Mouse (Mus musculus): ENCODE measurements at regions not wholly inside any gene's neighbourhood (a gene's known extent, or its start where the extent isn't known, plus 50 kb on each side); places are given as distances from the start of the nearest gene placed in this dataset.

DNA sequence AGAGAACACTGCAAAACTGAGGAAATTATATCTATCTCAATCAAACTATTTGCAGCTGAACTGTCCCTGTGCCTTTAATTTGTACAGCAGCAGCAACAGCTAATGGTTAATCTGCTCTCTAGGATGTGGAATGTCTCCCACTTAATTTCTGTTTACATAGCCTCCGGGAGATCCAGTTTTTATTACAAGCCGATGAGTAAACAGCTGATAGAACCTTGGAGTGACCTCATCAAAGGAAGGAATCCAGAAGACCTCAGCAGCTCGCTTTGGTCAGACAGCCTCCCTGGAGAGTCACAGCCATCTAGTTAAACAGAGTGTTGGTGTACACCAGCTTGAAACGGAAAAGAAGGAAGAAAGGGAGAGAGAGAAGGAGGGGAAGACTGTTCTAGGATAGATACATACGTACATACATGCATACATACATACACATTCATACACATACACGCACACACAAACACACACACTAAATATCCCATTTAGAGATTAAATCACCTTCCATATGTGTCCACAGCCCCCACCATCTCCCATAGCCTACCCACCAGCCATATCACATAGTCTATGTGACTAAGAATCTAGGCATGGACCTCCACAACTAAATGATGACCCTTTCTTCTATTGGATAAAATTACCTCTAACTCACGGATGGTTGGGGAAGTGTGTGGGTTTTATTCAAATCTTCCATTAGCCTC, 129.1 kb downstream of the 1190002N15Rik start:
- TF ChIP-seq CTCF (IDR thresholded peaks at IDR 0.05; ENCODE audit: insufficient read depth, low read length) (no peak), POLR2A (IDR thresholded peaks at IDR 0.05; ENCODE audit: borderline replicate concordance, extremely low read depth, low read depth, low read length) (no peak)
